Mouse (Mus musculus) CD4-positive helper T cell, adult 2 months (primary cell): ENCODE results near the gene Prdm16.

Experiments
- DNase-seq: peaks from one replicate; pipeline ENCODE4 v3.0.0-alpha.2; 2012; ENCODE audit warnings: low read depth, missing footprints, low spot score

The Prdm16 gene

GRCm38 (mm10) chr4:154273000-154273399, 363.7 kb downstream of the Prdm16 start:
- DNase-seq: peak; percentile 19

- no peak for DNase-seq
Observed at GRCm38 (mm10) chr4:154269520-154269919, 367.2 kb downstream of the Prdm16 start.

GRCm38 (mm10) chr4:154267511-154267910, 369.2 kb downstream of the Prdm16 start:
- DNase-seq: no peak
